Mouse (Mus musculus): Measurements from ENCODE around the gene Rhobtb1. TPM values are rescaled to one million over a fixed set of nuclear protein-coding genes. Genes with fewer than 3 reads are reported as not detected.

The Rhobtb1 gene
- total RNA-seq, 2 experiments from 2014 or later, result 21.8 to 29.1 TPM

DNA sequence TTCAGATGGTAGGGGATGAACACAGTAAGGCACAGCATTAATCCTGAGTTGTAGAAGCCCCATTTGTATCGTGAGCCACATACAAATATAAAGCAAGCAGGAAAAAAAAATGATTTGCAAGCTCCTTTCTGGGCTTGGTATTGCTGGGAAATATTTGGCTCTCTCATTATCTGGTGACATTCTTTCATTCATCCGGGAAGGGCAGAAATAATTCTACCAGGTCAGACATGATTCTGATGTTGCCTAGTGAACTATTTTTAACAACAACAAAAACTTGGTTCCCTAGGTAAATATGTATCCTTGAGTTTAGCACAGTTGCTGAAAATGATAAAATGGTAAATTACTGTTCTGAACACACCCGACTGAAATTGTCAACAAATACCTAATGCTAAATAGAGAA lies 21.2 kb downstream of the Rhobtb1 start:
- H3K4me3 ChIP-seq, result no peak overlapping the region
- no peak overlapping the region for H3K27ac ChIP-seq
- intact Hi-C loops (cut with DNase I), result no loop called here
- no peak for DNase-seq
- no peak for TF ChIP-seq CTCF (IDR thresholded peaks at IDR 0.05)

DNA sequence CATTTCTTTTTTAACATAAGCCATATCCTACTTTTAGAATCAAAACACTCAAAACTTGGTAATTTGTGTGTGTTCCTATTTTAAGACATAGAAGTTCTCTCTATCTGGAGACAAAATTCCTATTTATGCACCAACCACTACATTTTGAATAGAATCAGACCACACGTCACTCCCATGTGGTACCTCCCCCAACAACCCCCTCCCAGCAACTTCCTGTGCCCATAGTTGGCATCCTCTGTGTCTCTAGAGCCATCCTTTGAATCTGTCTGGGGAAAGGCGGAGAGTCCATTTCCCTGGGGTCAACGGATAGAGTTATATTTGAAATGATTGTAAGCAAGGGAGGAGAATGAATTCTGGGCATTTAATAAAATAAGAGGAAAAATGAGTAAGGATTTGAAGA lies 24.9 kb downstream of the Rhobtb1 start:
- no peak for TF ChIP-seq CTCF (IDR thresholded peaks at IDR 0.05)
- Histone ChIP-seq H3K4me3 (no peak overlapping the region), H3K27ac (no peak overlapping the region)
- intact Hi-C loops (cut with DNase I), result no loop called here
- DNase-seq, result no peak

DNA sequence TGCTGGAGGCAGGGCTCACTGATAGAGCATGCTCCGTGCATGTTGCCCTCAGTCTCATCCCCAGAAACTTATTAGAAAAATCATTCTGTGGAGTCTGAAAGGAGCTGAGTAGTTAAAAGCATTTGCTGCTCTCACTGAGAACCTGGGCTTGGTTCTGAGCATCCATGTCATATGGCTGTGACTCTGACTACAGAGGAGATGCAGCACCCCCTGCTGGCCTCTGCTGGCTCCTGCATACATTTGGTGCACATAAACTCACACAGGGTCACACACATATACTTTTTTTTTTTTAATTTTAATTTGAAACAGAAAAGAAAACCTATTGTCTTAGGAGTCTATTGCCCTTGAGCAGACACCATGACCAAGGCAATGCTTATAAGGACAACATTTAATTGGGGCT lies 28.1 kb downstream of the Rhobtb1 start:
- DNase-seq, result no peak
- TF ChIP-seq CTCF (IDR thresholded peaks at IDR 0.05), result no peak
- Histone ChIP-seq H3K27ac (no peak overlapping the region), H3K4me3 (no peak overlapping the region)
- intact Hi-C loops (cut with DNase I), result no loop called here

DNA sequence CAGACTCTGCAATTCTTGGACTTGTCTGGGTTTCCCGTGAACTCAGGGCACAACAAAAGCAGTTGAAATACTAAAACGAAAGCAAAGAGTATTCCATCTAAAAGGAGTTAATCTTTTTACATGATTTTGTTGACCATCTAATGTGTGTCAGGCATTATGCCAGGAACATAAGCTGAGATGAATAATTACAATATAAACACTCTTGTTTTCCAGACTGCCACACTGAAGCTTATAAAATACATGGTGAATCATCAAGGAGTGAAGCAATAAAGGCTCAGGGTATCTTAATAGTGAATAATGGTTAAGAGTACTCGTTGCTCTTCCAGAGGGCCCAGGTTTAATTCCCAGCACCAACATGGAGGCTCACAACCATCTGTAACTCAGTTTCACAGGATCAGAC lies 29.8 kb downstream of the Rhobtb1 start:
- no peak overlapping the region for H3K27ac ChIP-seq
- intact Hi-C loops (cut with DNase I), result no loop called here
- no peak for DNase-seq
- no peak for TF ChIP-seq CTCF (IDR thresholded peaks at IDR 0.05)
- no peak overlapping the region for H3K4me3 ChIP-seq

DNA sequence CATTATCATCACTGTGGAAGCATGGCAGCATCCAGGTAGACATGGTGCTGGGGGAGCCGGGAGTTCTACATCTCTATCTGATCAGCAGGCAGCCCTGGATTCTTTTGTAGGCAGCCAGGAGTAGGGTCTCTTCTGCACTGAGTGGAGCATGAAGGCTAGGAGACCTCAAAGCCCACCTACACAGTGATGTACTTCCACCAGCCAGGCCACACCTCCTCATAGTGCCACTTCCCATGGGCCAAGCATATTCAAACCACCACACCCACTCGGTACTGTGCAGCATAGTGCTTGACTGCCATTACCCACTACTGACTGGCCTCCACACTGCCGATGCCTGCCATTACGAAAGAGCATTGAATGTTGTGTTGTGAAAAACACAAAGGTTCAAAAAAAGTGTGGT lies 33.7 kb downstream of the Rhobtb1 start:
- intact Hi-C loops (cut with DNase I), result loop anchor here (5.0 kb wide), 1 partner anchor 137 kb away; no protein-coding TSS in a partner anchor
- Histone ChIP-seq H3K4me3 (no peak overlapping the region), H3K27ac (peak overlapping the region; percentile 84)
- no peak for DNase-seq
- no peak for TF ChIP-seq CTCF (IDR thresholded peaks at IDR 0.05)

GRCm38 (mm10) chr10:69185431-69185830 lies 34.2 kb downstream of the Rhobtb1 start:
- DNase-seq, result peak; percentile 43
- intact Hi-C loops (cut with DNase I), result loop anchor here (5.0 kb wide), 1 partner anchor 137 kb away; no protein-coding TSS in a partner anchor
- H3K4me3 ChIP-seq, result peak overlapping the region; percentile 70
- H3K27ac ChIP-seq, result peak overlapping the region; percentile 84
- TF ChIP-seq CTCF (IDR thresholded peaks at IDR 0.05), result no peak

DNA sequence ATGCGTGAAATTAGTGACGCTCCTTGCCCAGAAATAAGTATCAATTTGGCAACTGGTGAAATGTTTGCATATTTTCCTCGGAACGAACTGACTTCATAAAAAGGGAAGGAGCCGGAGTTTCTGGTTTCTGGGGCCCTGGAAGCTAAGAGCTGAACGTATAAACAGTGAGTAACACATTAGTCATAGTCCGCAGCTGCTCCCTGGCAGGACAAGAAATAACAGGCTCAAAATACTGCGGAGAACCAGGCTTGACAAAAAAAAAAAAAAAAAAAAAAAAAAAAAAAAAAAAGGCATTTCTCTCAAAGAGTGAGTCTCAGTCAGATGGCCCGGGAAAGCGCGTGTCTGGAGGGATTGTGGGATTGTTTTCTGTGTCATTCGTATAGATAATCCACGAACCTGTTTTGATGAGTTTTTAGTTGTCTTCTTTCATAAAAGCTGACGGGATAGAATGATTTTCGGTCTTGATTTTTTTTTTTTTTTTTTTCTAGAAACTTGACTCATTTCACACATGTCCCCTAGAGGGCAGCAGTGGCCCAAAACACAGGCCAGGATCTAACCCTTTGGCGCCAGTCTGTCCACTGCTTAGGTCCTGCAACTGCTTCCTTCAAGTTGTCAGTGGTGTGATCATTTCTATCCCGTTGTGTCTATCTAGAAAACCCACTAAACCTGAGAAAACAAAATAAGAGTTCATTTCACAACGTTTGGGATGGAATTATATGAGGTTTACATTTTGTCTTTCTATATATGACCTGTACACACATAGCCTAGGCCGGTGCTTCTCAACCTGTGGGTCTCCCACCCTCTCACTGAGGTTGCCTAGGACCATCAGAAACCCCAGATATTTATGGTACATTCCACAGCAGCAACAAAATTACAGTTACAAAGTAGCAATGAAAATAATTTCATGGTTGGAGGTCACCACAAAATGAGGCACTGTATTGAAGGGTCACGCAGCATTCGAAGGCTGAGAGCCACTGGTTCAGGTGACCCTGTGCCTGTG lies 35.0 kb downstream of the Rhobtb1 start:
- peak; percentile 79 for DNase-seq
- intact Hi-C loops (cut with DNase I), result loop anchor here (1.0 to 5.0 kb wide), 3 partner anchors 27 to 136 kb away; partner anchors contain the start of gene A930033H14Rik
- H3K27ac ChIP-seq, result peak overlapping the region; percentile 84
- peak overlapping the region; percentile 70 for H3K4me3 ChIP-seq
- peak; percentile 82 for TF ChIP-seq CTCF (IDR thresholded peaks at IDR 0.05)

DNA sequence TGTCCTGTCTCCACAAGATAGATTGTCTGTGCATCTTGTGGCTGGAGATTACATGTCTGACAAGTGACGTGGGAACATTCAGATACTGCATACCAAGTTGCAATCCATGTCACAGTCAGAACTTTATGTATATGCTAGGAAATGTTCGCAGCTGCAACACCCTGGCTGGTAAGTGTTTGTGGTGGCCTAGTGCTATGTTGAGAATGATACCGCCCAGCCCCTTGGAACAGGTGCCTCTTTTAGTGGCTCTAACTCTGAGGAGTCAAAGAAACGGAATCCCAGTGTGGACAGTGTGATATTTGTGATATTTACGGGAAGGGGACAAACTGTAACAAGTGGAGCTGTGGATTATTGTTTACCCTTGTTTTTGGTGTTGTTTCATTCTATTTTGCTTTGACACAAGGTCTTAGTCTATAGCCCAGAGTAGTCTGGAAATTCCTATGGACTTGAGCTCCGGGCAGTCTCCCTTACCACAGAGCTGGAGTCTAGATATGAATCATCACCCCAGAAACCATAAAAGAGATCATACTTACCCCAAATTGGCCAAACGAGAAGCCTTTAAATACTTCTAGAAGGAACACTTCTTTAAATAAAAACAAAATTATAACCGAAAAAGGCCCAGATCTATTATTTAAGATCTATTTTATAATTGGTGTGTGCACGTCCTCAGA lies 36.7 kb downstream of the Rhobtb1 start:
- DNase-seq, result no peak
- TF ChIP-seq CTCF (IDR thresholded peaks at IDR 0.05), result no peak
- intact Hi-C loops (cut with DNase I), result loop anchor here (2.0 to 5.0 kb wide), 2 partner anchors 25 to 134 kb away; partner anchors contain the start of gene A930033H14Rik
- H3K4me3 ChIP-seq, result no peak overlapping the region
- H3K27ac ChIP-seq, result no peak overlapping the region

GRCm38 (mm10) chr10:69190434-69191160 lies 39.4 kb downstream of the Rhobtb1 start:
- no peak for DNase-seq
- H3K27ac ChIP-seq, result no peak overlapping the region
- H3K4me3 ChIP-seq, result no peak overlapping the region
- no peak for TF ChIP-seq CTCF (IDR thresholded peaks at IDR 0.05)
- intact Hi-C loops (cut with DNase I), result no loop called here

- Histone ChIP-seq H3K27ac (no peak overlapping the region), H3K4me3 (no peak overlapping the region)
- no peak for TF ChIP-seq CTCF (IDR thresholded peaks at IDR 0.05)
- peak; percentile 35 for DNase-seq
- intact Hi-C loops (cut with DNase I), result no loop called here
These were observed 41.0 kb downstream of the Rhobtb1 start for GRCm38 (mm10) chr10:69192266-69192665.

GRCm38 (mm10) chr10:69193721-69194120 lies 42.5 kb downstream of the Rhobtb1 start:
- no peak for DNase-seq
- intact Hi-C loops (cut with DNase I), result no loop called here
- Histone ChIP-seq H3K27ac (no peak overlapping the region), H3K4me3 (no peak overlapping the region)
- no peak for TF ChIP-seq CTCF (IDR thresholded peaks at IDR 0.05)

GRCm38 (mm10) chr10:69204677-69205400 lies 53.6 kb downstream of the Rhobtb1 start:
- Histone ChIP-seq H3K4me3 (no peak overlapping the region), H3K27ac (no peak overlapping the region)
- no peak for TF ChIP-seq CTCF (IDR thresholded peaks at IDR 0.05)
- intact Hi-C loops (cut with DNase I), result no loop called here
- no peak for DNase-seq
